Mouse (Mus musculus) forelimb bud, embryonic 11.5 days (tissue): ENCODE measurements around the gene Phf2.
"Not testable (repeated sequence)": the region's sequence is repeated elsewhere in the genome, so short reads cannot be mapped to it uniquely, and the experiment has no call there.

ENCODE experiments used
- DNase-seq: peaks from one replicate; pipeline ENCODE4 v3.0.0-alpha.2; 2012; ENCODE audit warnings: low read depth, low spot score

The Phf2 gene

DNA sequence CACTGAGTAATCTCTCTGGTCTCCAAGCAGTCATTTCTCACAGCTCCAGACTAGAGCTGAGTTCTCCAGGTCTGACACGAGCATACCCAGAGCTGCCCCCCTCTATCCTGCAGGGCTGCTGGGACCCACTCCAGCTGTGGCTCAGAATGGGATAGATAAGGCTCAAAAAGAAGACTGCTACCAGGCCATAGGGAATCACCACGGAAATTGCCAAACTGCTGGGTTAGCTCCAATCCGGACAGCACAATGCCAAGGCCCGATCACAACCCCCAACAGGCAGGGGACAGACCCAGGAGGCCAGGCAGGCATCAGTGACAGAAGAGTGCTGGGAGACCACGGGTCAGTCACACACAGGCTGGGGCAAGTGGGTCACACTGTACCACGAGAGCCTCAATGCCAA is 12.9 kb downstream of the Phf2 start:
- DNase-seq: no peak

DNA sequence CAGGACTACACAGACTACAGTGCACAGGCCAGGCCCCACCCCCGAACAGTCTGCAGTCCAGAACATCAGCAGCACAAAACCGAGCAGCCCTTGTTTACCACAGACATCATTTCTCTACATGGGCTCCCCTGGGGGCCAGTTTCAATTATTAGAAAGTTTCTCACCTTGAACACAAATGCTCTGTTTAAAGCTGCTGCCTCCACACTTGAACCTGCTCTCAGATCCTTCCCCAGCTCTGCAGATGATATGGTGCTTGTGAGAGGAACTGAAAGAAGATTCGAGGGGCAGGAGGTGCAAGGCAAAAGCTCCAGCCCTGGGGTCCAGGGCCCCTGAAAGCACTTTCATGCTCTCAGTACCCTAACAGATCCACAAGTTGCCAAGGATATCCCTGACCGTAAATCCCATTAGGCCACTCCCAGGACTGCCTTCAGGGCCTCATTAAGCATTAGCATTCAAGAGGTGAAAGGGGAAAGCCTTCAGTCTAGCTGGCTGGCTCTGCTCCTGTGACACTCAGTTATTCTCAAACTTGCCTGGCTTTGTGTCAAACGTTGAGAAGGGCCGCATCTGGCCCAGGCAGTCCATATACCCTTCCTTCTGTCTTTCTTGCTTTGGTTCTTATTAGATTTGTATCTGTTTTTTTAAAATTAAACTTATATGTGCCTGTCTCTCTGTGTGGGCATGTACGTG is 13.5 kb downstream of the Phf2 start:
- DNase-seq: no peak

DNA sequence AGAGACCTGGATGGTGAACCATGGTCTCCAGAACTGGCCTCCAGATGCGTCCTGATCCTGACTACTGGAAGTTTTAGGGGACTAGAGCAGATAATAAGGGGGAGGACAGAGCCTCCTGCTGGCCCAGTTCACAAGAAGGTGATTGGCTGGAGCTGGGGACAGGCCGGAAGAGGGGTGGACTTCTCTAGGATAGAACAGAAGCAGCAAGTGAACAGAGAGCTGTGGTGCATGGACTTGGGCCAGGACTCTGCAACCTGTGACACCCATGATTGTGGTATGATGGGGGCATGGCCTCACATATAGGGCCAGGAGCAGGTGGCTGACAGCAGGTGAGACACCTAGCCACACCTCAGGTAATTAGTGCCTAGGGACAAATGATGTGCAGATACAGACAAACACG is 17.0 kb downstream of the Phf2 start:
- DNase-seq: no peak

DNA sequence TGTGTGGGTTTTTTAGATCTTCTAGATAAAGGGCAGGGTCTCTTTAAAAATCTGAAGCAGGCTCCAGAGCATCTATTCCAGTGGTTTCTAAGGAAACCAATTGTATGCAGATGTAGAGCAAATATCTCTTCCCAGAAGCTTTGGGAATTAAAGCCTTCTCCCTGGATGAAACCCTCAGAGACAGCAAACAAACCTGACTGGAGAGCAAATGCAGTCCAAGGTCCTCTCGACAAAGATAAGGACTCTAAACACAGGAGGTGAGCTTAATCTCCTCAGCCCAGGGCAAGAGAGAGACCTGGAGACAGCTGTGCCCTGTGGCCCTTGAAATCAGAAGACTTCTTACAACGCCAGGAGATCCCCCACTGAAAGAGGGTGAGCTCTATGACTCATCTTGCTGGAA is 17.4 kb downstream of the Phf2 start:
- no peak for DNase-seq

DNA sequence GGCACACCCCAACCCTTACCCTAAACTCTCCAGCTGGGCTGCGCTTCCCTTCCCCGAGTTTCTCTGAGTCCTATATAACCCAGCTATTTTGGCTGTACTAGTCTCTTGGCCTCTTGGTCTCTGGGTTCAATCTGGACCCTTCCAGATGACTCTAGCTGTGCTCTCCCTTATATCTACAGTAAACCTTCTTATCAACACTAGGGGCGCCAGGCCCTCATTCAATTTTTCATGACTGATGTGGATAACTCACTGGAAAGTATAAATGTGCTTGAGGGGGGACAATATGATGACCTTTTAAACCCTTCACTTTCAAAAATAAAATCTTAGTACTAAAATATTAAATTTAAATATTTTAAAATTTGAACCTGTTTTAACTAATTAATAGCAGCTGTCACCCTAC is 18.1 kb downstream of the Phf2 start:
- no peak for DNase-seq

DNA sequence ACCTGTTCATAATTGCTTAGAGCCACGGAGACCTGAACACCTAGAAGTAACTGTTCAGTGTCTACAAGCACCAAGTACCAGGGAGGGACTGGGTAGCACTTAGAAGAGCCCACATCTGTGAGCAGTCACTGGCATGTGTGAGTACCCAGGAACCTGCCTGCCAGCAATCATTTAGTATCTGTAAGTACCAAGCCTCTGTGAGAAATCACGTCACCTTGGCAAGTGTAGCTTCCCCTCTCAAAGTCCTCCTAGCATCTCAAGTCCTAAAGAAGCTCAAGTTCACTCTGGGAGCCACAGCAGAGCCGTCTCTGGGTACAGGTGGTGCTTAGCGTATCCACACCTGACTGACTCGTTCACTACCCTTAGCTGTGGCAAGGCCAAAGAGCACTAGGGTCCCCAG is 19.2 kb downstream of the Phf2 start:
- DNase-seq: no peak

DNA sequence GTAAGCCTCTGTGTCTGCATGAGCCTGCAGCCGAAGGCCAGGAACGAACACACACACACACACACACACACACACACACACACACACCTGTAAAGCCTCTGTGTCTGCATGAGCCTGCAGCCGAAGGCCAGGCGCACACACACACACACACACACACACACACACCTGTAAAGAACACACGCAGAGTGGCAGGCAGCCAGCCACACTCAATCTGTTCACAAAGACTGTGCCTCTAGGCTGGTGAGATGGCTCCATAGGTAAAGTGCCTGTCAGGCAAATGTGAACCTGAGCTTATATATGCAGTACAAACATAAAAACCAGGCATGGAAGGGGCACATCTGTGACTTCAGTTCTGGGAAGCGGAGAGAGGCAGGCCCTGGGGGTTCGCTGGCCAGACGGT is 20.1 kb downstream of the Phf2 start:
- DNase-seq: no peak

DNA sequence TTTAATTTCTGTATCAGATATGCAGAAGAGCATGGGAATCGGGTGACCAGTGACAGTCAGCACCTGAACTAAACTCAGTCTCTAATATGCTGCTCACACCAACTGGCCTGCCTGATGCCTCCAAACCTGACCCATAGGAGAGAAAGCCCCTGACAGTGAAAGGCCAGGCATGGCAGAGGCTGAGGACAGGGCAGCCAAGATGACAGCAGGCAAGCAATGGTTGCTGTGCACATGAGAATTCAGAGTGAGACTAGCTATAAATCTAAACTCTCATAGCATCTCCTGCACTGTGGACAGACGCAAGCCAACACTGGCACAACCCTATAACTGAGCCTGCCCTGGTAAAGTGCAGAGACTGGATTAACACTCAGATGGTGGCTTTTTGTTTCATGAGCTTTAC is 20.6 kb downstream of the Phf2 start:
- no peak for DNase-seq

DNA sequence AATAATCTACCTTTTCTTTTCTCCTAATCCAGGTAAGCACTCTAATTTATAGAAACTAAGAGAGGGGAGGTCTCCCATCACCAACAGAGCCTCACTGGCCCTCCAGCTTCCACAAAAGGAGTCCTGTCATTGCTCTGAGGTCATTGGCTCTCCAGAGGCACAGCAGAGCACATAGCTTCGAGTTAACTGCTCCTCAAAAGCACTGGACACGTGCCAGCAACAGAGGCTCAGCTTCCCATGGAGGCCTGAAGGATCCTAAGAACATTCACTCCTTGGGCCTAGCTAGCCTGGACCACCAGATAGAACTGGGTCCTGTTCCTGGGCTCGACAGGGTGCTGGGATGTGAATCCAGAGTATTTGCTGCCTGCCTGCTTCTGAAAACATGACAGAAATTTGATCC is 21.8 kb downstream of the Phf2 start:
- no peak for DNase-seq

DNA sequence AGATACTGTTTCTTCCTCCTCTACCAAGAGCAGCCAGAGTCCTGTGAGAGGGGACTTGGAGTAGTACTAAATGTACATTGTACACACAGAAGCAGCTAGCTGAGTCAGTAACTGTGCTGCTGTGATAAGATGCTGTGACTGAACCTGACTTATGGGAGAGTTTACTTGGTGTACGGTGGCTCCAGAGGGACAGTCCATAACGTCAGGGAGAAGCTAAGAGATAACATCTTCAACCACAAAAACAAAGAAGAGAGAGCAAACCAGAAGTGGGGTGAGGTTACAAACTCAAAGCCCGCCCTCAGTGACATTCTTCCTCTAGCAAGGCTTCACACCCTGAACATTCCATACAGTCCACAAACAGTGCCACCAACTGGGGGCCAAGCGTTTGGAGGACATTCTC is 25.6 kb downstream of the Phf2 start:
- DNase-seq: no peak

DNA sequence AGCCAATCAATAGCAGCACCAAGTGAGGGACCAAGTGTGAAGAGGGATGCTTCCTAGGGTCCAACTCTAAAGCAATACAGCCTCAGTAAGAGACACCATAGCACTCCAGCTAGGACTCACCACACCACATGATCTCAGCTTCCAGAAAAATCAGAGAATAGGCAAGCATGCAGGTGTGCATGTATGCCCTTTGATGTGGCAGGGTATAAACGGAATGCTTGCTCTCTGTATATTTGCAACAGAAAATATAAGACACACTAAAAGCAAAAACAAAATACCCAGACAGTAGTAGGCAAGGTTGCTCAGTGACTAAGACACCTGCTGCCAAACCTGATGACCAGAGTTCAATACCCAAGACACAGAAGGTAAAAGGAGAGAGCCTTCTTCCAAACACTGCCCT is 27.4 kb downstream of the Phf2 start:
- DNase-seq: no peak

DNA sequence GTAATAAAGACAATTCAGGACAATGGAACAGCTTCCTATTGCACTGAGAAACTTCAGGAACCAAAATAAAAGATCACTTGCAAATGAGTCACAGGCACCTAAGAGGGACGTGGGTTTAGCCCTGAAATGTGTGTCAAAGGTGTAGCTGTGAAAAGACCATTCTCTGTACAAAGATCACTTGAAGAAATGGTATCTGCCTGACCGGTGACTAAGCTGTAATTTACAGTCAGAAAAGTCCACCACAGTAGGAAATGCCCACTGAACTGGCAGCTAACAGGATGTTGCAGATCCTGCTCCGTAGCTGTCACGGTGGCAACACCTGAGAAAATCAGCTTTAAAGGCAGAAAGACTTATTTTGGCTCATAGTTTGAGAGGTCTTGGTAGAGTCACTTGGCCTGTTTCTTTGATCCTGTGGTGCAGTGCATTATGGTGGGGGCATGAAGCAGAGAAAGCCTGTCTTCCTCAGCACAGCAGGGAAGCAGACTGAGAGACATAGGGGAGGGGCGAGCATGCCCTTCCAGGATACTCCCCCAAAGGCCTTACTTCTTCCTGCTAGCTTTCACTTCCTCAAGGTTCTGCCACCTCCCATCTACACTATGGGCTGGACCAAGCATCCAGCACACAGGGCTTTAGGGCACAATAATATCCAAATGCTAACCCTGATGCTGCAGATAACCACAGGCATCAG is 28.9 kb downstream of the Phf2 start:
- no peak for DNase-seq

DNA sequence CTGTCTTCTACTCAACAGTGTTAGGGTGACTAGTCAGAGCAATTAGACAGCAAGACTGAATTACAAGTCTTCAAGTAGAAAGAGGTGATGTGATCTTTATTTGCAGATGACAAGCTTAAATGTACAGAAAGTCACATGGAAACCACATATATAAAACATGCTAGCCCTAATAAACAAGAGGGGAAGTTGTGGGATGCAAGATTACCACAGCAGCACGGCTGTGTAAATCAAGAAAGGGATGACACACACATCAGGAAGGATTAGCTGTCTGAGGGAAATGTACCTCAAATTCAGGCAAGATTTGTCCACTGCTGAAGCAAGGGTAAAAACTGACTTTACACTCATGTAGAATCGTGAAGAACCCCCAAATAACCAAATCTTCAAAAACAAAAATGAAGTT is 32.6 kb downstream of the Phf2 start:
- no peak for DNase-seq

DNA sequence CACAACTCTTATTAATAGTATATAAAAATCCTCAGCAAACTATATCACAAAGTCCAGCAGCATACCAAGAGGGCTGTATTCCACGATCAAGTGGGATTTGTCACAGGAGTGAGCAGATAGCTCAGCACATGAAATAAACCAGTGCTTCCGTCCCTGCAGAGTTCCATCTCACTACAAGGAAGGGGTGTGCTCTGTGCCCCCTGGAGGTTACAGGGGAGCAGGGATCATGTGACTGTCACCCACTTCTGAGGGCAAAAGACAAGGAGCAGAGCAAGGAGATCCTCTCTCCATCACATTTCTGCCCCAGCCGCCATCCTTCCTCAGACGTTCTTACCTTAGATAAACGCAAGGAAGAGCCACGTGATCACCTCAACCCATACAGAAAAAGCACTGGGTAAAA is 33.4 kb downstream of the Phf2 start:
- no peak for DNase-seq

DNA sequence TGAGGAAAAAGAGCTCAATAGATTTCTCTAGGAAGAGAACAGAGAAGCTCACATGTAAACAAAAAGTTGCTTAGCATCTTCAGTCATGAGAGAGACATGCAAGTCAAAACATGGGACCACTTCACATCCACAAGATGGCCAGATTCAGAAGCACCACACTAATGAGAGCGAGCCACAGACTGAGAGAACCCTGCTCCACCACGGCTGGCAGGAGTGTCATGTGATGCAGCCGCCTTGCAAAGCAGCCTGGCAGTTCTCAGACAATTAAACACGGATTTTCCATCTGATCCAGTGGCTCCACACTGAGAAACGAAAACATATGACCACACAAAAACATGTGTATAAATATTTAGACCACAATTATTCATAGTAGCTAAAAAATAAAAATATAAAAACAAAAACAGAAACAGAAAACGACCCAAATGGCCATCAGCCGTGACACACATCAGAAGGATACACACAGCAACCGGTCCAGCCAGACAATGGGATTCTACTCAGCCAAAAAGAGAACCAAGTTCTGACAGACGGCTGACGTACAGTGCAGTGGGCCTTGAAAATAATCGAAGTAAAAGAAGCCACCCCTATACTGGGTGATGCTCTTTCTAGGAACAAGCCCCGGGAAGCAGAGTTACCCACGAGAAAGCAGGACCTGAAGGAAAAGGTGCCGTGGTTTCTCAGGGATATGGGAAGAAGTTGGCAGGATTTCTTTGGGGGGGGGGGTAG is 40.2 kb downstream of the Phf2 start:
- DNase-seq: no peak

DNA sequence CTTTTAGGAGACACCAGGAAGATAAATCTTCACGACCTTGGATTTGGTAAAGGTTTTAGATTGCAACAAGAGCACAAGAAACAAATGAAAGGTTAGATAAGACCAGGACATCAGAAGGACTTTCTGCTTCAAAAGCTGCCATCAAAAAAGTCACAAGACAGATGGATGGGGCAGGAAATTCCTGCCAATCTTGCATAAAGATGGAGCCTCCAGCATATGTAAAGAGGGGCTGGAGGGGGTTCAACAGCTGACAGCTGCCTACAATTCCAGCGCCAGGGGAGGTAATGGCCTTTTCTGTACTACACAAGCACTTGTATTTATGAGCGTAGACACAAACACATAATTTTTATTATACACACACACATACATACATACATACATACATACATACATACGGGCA is 41.1 kb downstream of the Phf2 start:
- no peak for DNase-seq

DNA sequence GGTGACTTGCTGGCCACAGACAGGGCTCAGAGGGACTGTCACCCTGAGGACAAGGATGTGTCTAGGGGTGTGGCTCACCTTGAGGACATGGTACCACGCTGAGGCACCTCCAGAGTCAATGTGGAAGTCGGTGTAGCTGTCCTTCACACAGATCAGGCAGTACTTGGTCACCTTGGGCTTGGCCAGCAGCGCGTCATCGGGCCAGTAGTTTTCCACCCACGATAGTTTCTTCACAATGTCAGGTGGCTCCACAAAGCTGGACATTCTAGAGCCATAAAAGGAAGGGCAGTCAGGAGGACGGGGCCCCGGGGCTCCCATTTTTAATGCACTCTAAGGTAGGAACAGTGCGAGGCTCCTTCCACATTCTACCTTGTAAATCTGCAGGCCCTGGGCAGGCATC is 48.0 kb downstream of the Phf2 start:
- DNase-seq: no peak

DNA sequence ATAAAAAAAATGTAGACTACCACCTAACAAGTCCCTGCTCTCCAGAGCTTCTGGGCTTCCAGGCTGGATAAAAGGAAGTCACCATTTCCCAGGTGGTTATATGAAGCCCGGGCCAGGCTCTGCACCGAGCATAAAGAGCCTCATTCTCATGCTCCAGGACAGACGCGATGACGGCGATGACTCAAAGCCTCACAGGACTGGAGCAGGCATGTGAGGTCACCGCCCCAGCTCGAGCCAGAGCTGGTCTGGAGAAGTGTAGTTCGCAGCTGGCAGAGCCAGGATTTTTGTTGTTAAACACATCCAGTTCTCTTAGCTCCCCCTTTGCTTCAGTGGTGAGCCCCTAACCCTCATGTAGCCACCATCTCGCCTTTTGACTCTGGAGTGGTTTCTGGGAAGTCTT is 48.6 kb downstream of the Phf2 start:
- DNase-seq: no peak

DNA sequence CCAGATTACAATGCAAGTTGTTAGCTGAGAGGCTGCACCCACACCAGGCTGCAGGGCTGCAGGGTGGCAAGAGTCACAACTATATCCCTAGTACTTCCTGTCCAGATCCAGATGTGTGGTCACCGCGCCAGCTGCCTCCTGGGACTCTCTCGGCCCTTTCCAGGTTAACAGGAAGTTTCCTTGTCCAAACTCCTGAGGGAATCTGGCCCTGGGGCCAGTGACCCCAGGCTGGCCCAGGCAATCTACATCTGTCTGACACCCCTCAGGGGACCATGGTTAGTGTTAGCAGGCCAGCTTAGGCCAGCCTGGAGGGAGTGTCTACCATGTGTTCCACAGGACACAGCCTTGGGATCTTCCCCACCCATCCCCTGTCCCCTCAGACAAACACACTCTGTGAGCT is 51.8 kb downstream of the Phf2 start:
- DNase-seq: no peak

DNA sequence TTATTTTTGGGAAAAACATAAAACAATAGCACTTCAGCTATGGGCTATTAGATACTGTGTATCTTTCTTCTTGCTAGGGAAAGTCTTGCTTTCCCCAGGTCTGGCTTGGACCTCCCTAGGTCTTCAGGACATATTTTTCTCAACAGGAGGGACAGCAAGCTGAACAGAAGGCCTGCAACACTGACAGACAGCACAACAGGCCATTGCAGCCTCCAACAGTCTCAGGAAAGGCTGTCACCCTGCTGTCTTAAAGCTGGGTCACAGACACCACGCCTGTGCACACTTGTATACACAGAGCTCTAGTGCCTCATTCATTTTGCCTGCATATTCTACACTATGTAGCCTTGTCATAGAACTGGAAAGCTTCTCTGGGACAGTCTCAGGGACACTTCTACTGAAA is 56.5 kb downstream of the Phf2 start:
- no peak for DNase-seq

DNA sequence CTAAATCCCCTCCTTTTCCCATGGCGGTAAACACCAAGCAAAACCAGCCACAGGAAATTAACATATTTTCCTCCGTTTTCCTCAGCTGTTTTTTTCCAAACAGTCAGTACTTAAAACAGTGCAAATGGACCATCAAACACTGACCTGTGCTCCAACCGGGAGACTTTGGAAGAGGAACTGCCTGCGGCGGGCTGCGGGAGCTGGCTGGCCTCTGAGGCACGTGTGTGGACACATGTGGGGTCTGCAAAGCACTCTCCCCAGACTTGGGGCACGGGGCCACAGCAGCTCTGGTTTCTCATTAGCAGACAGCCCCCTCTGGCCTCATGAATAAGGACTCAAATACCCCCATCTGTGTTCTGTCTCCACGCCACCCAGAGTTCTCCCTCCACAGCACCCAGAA is 59.9 kb downstream of the Phf2 start:
- no peak for DNase-seq

DNA sequence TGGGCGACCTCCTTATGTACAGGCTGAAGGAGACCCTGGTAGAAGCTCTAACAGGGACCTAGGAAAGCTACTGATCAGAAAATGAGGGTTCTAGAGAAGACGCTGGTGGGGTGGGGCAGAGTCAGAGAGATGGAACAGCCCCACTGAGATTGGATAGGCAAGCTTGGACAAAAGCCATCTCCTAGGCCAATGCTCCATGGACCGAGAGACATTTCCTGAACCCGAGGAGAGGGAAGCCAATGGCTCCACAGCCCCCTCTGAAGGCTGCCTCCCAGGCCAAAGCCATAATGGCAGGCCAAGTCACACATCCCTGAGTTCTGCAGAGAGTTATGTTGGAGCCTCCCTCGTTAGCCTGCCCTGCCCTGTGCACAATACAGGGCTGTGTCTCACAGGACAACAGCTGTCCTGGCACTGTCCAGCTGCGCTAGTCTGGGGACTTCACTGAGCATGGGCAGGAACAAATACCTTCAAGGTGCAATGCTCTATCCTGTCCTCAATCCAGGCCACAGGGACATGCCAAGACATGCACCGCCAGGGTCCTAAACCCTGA is 60.6 kb downstream of the Phf2 start:
- no peak for DNase-seq

DNA sequence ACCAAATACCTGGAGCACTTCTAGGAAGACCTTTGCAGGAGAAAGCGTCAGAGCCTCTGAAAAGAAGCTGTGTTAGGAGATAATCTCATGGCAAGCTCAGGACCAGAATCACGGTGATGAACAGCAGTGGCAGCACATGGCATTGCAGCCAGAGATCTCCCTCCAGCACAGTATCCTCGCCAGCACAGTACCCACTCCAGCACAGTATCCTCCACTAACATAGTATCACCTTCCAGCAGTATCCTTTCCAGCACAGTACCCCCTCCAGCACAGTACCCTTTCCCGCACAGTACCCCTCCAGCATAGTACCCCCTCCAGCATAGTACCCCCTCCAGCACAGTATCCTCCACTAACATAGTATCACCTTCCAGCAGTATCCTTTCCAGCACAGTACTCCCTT is 61.3 kb downstream of the Phf2 start:
- DNase-seq: not testable (repeated sequence)
